Mouse (Mus musculus): Measurements from ENCODE around the gene Wbp11. TPM values are rescaled to one million over a fixed set of nuclear protein-coding genes. Genes with fewer than 3 reads are reported as not detected.

Gene Wbp11
- 61.6 TPM for polyA plus RNA-seq (2014; fragmentation: Illumina TruSeq; extraction: RNeasy Lipid Tissue Mini Kit (QIAGEN cat#74804); ENCODE audit: low read depth, low replicate concordance)

DNA sequence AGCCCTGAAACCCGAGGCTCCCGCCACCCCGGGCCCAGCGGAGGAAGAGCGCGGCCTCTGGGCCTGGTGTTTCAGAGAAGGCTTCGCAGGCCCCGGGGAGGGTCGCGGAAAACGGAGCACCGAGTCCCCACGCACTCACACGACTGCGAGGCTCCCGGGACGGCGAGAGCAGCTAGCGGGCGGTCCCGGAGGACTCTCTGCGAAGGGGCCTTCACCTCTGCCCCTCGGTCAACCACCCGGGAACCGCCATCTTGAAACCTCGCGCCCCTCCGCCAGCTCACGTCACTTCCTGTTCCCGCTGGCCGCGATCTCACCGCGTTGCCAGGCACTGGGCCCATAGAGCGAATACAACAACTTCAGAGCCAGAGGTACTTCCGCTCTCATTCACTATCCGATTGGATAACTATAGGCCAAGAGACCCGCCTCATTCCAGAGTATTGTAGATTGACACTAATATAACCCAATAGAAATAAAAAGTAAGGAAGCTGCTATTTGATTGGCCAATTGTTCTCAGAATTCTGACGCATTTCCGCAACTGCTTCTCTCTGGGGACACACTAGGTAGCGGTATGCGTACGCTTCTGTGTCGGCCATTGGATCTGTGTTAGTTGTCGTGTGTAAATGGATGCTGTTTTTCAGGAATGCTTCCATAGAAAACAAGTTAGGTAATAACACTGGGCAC lies at the start of gene Wbp11:
TSS of gene Wbp11 (minus strand) at position 353 of the 681 bp plus-strand sequence.

DNA sequence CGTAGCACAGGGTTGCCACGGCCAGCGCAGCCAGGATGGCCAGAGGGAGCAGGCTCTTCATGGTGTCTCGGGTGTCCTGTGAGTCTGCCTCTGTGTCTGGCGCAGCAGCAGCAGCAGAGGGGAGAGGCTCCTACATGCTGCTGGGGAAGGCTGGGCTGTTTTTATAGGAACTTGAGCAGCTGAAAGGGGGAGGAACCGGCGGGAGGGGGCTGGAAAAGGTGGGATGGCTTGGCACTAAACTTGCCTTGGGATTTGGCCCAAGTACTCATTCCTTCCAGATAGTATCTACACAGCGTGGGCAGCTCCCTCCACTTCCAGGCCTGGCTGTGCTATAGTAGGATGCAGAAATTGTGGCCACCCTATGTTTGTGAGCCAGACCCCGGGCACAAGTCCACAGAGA lies 47.6 kb upstream of the Wbp11 start, which contains the start of gene Mgp:
TSS of gene Mgp (minus strand) at position 154 of the 400 bp plus-strand sequence.

DNA sequence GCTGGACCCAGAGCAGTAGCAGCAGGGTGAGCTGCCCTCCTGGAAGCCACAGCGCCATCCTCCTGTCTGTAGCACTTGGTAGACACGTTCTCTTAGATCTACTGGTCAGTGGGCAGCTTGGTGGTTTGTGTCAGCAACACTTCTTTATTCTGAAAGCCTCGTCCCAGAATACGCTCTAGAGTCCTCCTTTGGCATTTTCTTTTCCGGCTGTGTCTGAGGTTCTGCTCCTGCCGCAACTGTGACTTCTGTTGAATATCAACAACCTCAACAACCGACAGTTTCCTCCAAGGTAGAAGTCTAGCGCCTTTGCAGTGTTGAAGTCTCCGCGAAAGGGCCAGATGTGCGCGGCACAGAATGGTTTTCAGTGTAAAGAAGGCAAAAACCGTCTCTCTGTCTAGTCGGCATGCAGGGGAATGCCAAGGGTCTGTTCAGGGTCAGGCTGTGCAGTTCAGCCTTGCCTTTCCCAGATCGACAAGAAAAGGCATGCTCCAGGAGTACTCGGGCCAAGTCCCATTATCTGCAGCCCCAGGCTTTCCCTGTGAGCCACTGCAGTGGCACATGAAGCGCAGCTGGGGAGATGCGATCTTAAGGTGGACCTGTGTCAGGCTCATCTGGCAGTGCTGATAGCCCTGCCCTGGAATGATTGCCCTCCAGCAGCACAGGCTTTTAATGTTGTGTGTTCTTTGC lies 29.3 kb upstream of the Wbp11 start, which contains the start of gene Art4:
TSS of gene Art4 (minus strand) at position 548 of the 687 bp plus-strand sequence.

DNA sequence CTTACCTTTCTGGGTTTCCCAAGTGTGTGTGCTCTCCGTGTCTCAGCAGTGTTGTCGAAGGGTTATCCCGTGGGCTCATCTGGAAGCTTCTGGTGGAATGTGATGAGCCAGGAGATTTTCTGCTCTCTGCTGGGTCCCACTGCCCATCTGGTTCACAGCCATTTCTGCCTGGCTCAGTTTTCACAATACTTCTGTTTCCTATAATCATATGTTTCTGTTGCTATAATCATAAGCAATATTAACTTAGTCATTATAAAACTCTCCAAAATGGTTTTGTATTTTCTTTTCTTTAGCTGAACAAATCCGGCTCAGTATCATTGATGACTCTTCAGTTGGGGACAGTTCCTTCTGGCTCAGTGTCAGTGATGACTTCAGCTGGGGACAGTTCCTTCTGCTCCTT lies 7.3 kb upstream of the Wbp11 start, which contains the start of gene Smco3:
TSS of gene Smco3 (minus strand) at position 101 of the 400 bp plus-strand sequence.

DNA sequence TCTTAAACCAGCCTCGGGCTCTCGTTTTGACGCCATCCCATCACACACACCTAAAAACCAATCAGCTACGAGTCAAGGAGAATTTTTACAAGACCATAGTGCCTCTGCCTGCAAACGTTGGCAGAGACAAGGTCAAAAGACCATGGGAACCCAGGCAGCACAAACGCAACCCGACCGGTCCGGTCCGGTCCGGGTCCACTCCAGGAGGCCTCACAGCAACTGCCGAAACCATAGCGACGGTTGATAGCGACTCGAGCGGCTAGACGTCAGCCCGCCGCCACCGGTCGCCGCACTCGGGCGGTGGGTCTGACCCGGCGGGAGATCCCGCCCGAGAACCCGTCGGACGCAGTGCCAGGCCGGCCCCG lies 535 bp downstream of the Wbp11 start, which contains the start of gene BC049715:
TSS of gene BC049715 (plus strand) at position 111 of the 365 bp plus-strand sequence.

DNA sequence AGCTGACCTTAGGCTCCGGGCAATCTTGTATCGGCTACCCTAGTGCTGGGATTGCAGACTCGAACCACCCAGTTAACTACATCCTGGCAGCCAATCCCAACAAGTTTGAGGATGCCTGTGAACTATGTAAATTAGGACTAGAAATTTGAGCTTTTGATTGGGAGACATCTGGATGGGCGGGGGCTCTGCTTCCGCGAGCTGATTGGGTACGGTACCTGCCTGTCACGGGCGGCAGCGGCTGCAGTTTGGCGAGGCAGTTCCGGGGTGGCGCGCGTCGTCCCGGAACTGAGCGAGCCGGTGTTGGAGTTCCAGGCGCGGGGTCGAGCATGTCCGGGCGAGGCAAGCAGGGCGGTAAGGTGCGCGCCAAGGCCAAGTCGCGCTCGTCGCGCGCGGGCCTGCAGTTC lies 20.0 kb downstream of the Wbp11 start, which contains the start of gene H2afj:
TSS of gene H2afj (plus strand) at position 231 of the 404 bp plus-strand sequence.

DNA sequence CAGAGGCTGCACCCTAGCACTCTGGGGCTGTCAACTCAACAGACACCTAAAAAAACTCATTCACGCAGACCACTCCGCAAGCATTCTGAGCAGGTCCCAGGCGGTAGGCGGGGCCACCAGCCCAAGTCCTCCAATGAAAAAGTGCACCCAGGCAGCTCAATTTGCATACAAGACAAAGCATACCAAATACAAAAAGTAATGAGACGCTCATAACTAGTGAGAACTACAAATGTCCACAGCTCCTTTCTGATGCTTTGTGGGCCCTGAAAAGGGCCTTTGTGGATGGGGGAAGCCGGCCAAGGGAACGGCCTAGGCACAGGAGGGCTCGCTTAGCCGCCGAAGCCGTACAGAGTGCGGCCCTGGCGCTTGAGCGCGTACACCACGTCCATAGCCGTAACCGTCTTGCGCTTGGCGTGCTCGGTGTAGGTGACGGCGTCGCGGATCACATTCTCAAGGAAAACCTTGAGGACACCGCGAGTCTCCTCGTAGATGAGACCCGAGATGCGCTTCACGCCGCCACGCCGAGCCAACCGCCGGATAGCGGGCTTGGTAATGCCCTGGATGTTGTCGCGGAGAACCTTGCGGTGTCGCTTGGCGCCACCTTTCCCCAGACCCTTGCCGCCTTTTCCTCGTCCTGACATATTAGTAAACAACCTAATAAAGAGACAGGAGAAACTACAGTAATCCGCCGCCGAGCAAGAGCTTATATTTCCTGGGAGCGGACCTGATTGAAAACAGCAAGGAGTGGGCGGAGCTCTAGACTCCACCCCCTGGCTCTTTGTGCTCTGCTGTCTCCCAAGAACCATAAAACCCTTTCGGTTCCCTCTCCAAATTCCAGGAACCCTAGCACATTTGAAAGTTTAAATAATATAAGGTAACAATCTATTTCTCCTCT lies 24.0 kb downstream of the Wbp11 start, which contains the start of gene Hist4h4:
TSS of gene Hist4h4 (minus strand) at position 677 of the 895 bp plus-strand sequence.

DNA sequence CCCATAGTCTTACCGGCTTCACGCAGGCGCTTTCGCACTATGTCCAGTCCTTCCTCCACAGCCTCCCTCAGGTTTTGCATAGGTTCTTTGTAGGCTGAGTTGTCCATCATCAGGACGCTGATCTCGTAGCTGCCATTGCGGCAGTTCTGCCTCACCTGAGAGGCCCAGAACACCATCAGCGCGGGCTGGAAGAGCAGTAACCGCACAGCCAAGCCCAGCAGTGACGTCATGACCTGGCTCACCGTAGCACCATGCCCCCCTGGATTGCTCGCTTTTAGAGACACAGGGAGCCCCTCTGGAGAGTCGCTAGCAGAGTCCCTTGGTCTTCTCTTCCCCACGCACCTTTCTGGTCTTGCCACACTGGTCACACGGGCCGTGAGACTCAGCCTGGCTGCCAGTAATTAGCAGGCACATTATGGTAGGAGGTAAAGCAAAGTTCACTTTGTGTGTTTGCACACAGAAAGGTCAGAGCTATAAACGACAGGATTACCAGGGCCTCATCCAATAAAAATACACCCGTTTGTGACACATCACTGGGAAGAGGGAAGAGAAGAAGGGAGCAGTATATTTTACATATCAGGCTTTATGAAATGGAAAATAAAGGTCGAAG lies 46.6 kb downstream of the Wbp11 start, which contains the start of gene Gucy2c:
TSS of gene Gucy2c (minus strand) at position 389 of the 610 bp plus-strand sequence.

Other genes starting within 250 kb of the Wbp11 start
- gene Plbd1, start 166.3 kb downstream of the Wbp11 start, polyA plus RNA-seq (2014; fragmentation: Illumina TruSeq; extraction: RNeasy Lipid Tissue Mini Kit (QIAGEN cat#74804); ENCODE audit: low read depth, low replicate concordance), result 16.1 TPM
- gene Gucy2c, start 46.5 kb downstream of the Wbp11 start, polyA plus RNA-seq (2014; fragmentation: Illumina TruSeq; extraction: RNeasy Lipid Tissue Mini Kit (QIAGEN cat#74804); ENCODE audit: low read depth, low replicate concordance), result not detected
- gene Hist4h4, start 23.8 kb downstream of the Wbp11 start, polyA plus RNA-seq (2014; fragmentation: Illumina TruSeq; extraction: RNeasy Lipid Tissue Mini Kit (QIAGEN cat#74804); ENCODE audit: low read depth, low replicate concordance), result 0.20 TPM
- gene H2afj, start 20.0 kb downstream of the Wbp11 start, polyA plus RNA-seq (2014; fragmentation: Illumina TruSeq; extraction: RNeasy Lipid Tissue Mini Kit (QIAGEN cat#74804); ENCODE audit: low read depth, low replicate concordance), result 12.7 TPM
- gene BC049715, start 607 bp downstream of the Wbp11 start, polyA plus RNA-seq (2014; fragmentation: Illumina TruSeq; extraction: RNeasy Lipid Tissue Mini Kit (QIAGEN cat#74804); ENCODE audit: low read depth, low replicate concordance), result 1.3 TPM
- gene Smco3, start 7.2 kb upstream of the Wbp11 start, polyA plus RNA-seq (2014; fragmentation: Illumina TruSeq; extraction: RNeasy Lipid Tissue Mini Kit (QIAGEN cat#74804); ENCODE audit: low read depth, low replicate concordance), result 7.0 TPM
- gene Art4, start 29.5 kb upstream of the Wbp11 start, polyA plus RNA-seq (2014; fragmentation: Illumina TruSeq; extraction: RNeasy Lipid Tissue Mini Kit (QIAGEN cat#74804); ENCODE audit: low read depth, low replicate concordance), result 4.6 TPM
- 112 TPM for gene Mgp, start 47.6 kb upstream of the Wbp11 start, polyA plus RNA-seq (2014; fragmentation: Illumina TruSeq; extraction: RNeasy Lipid Tissue Mini Kit (QIAGEN cat#74804); ENCODE audit: low read depth, low replicate concordance)
- not detected for gene Erp27, start 93.9 kb upstream of the Wbp11 start, polyA plus RNA-seq (2014; fragmentation: Illumina TruSeq; extraction: RNeasy Lipid Tissue Mini Kit (QIAGEN cat#74804); ENCODE audit: low read depth, low replicate concordance)
- not detected for gene Pde6h, start 95.6 kb upstream of the Wbp11 start, polyA plus RNA-seq (2014; fragmentation: Illumina TruSeq; extraction: RNeasy Lipid Tissue Mini Kit (QIAGEN cat#74804); ENCODE audit: low read depth, low replicate concordance)
- 15.6 TPM for gene Arhgdib, start 113.7 kb upstream of the Wbp11 start, polyA plus RNA-seq (2014; fragmentation: Illumina TruSeq; extraction: RNeasy Lipid Tissue Mini Kit (QIAGEN cat#74804); ENCODE audit: low read depth, low replicate concordance)

Data from kidney, adult 10 weeks (tissue).